Mouse (Mus musculus) megakaryocyte, embryonic 14.5 days (primary cell): ENCODE data around the gene Znrf4. TPM values are rescaled to one million over a fixed set of nuclear protein-coding genes. Genes with fewer than 3 reads are reported as not detected.

ENCODE experiments used
- H3K27me3 ChIP-seq: replicated peaks from 2 replicates; pipeline ENCODE3; 2012; ENCODE audit warnings: inconsistent platforms
- H3K36me3 ChIP-seq: replicated peaks from 2 replicates; pipeline ENCODE3; 2012; ENCODE audit warnings: low read length, inconsistent platforms, mixed read lengths
- H3K4me1 ChIP-seq: 2 replicates; pipeline ENCODE4 v1.6.1; 2012; ENCODE audit warnings: inconsistent platforms
- H3K4me3 ChIP-seq: replicated peaks from 2 replicates; pipeline ENCODE3; 2012; ENCODE audit warnings: moderate library complexity, mild to moderate bottlenecking, inconsistent platforms
- H3K9me3 ChIP-seq: 2 replicates; pipeline ENCODE4 v1.6.1; 2012; ENCODE audit warnings: inconsistent platforms
- FLI1 ChIP-seq: IDR thresholded peaks from 2 replicates; pipeline ENCODE4 v1.6.1; 2012; ENCODE audit warnings: low read length, inconsistent platforms, mixed read lengths
- GATA1 ChIP-seq: IDR thresholded peaks from 3 replicates; pipeline ENCODE4 v1.6.1; 2012; ENCODE audit warnings: mixed read lengths, low read length, inconsistent platforms, borderline replicate concordance
- polyA plus RNA-seq: library from polyadenylated mRNA; stranded (reverse); fragments of >175 nt; gene quantifications from 2 replicates; pipeline ENCODE4 v1.2.3, GENCODE M21; 2012; ENCODE audit warnings: low replicate concordance; ENCODE audit not compliant: insufficient read depth

The Znrf4 gene
- polyA plus RNA-seq, 1 experiment: 0.22 TPM

- TF ChIP-seq FLI1 (no peak), GATA1 (no peak)
- Histone ChIP-seq H3K27me3 (peaks cover 84% of the 10 kb centered on the region), H3K9me3 (peaks cover 10% of the 10 kb centered on the region), H3K4me1 (peaks cover 85% of the 10 kb centered on the region), H3K36me3 (peaks cover 5% of the 10 kb centered on the region), H3K4me3 (no peak overlapping the region)
Measured at GRCm38 (mm10) chr17:56471136-56471535, 41.1 kb downstream of the Znrf4 start.

GRCm38 (mm10) chr17:56470571-56470970 is 41.7 kb downstream of the Znrf4 start:
- Histone ChIP-seq H3K27me3 (peaks cover 79% of the 10 kb centered on the region), H3K36me3 (peaks cover 5% of the 10 kb centered on the region), H3K4me1 (peaks cover 79% of the 10 kb centered on the region), H3K9me3 (peaks cover 10% of the 10 kb centered on the region), H3K4me3 (no peak overlapping the region)
- no peak for TF ChIP-seq FLI1
- TF ChIP-seq GATA1: no peak

GRCm38 (mm10) chr17:56470001-56470436 is 42.2 kb downstream of the Znrf4 start:
- Histone ChIP-seq H3K36me3 (peaks cover 5% of the 10 kb centered on the region), H3K9me3 (peaks cover 10% of the 10 kb centered on the region), H3K4me1 (peaks cover 74% of the 10 kb centered on the region), H3K27me3 (peaks cover 76% of the 10 kb centered on the region), H3K4me3 (no peak overlapping the region)
- TF ChIP-seq FLI1: no peak
- no peak for TF ChIP-seq GATA1

- Histone ChIP-seq H3K36me3 (peaks cover 5% of the 10 kb centered on the region), H3K4me1 (peaks cover 66% of the 10 kb centered on the region), H3K27me3 (peaks cover 76% of the 10 kb centered on the region), H3K9me3 (peaks cover 10% of the 10 kb centered on the region), H3K4me3 (peak overlapping the region; percentile 50)
- TF ChIP-seq GATA1: no peak
- TF ChIP-seq FLI1: no peak
Measured at GRCm38 (mm10) chr17:56469275-56469674, 43.0 kb downstream of the Znrf4 start.

GRCm38 (mm10) chr17:56468870-56469269 is 43.4 kb downstream of the Znrf4 start:
- H3K4me3 ChIP-seq: peak overlapping the region; percentile 21
- peaks cover 5% of the 10 kb centered on the region for H3K36me3 ChIP-seq
- H3K4me1 ChIP-seq: peaks cover 62% of the 10 kb centered on the region
- peaks cover 73% of the 10 kb centered on the region for H3K27me3 ChIP-seq
- peaks cover 10% of the 10 kb centered on the region for H3K9me3 ChIP-seq
- no peak for TF ChIP-seq FLI1
- TF ChIP-seq GATA1: no peak

GRCm38 (mm10) chr17:56468380-56468779 is 43.9 kb downstream of the Znrf4 start:
- Histone ChIP-seq H3K4me3 (no peak overlapping the region), H3K36me3 (peaks cover 5% of the 10 kb centered on the region), H3K9me3 (peaks cover 10% of the 10 kb centered on the region), H3K4me1 (peaks cover 60% of the 10 kb centered on the region), H3K27me3 (peaks cover 72% of the 10 kb centered on the region)
- TF ChIP-seq FLI1 (no peak), GATA1 (no peak)

GRCm38 (mm10) chr17:56467456-56467884 is 44.8 kb downstream of the Znrf4 start:
- H3K9me3 ChIP-seq: peaks cover 10% of the 10 kb centered on the region
- TF ChIP-seq GATA1 (no peak), FLI1 (no peak)
- peaks cover 60% of the 10 kb centered on the region for H3K4me1 ChIP-seq
- peaks cover 71% of the 10 kb centered on the region for H3K27me3 ChIP-seq
- peaks cover 5% of the 10 kb centered on the region for H3K36me3 ChIP-seq
- H3K4me3 ChIP-seq: no peak overlapping the region

- peaks cover 64% of the 10 kb centered on the region for H3K27me3 ChIP-seq
- H3K4me1 ChIP-seq: peaks cover 58% of the 10 kb centered on the region
- no peak overlapping the region for H3K4me3 ChIP-seq
Measured at GRCm38 (mm10) chr17:56466747-56467146, 45.5 kb downstream of the Znrf4 start.

GRCm38 (mm10) chr17:56464817-56465216 is 47.4 kb downstream of the Znrf4 start:
- no peak for TF ChIP-seq FLI1
- TF ChIP-seq GATA1: no peak
- Histone ChIP-seq H3K27me3 (peaks cover 63% of the 10 kb centered on the region), H3K4me3 (no peak overlapping the region), H3K36me3 (peaks cover 5% of the 10 kb centered on the region), H3K4me1 (peaks cover 60% of the 10 kb centered on the region), H3K9me3 (peaks cover 10% of the 10 kb centered on the region)

More at GRCm38 (mm10) chr17:56466747-56467146, 45.5 kb downstream of the Znrf4 start:
- peaks cover 10% of the 10 kb centered on the region for H3K9me3 ChIP-seq
- peaks cover 5% of the 10 kb centered on the region for H3K36me3 ChIP-seq
- TF ChIP-seq GATA1 (no peak), FLI1 (no peak)

- Histone ChIP-seq H3K9me3 (peaks cover 10% of the 10 kb centered on the region), H3K36me3 (peaks cover 5% of the 10 kb centered on the region), H3K27me3 (peaks cover 63% of the 10 kb centered on the region), H3K4me1 (peaks cover 60% of the 10 kb centered on the region), H3K4me3 (no peak overlapping the region)
- no peak for TF ChIP-seq FLI1
- TF ChIP-seq GATA1: no peak
Measured at GRCm38 (mm10) chr17:56464345-56464744, 47.9 kb downstream of the Znrf4 start.
